ENCODE assay signal across 13 mouse cellular contexts in genomic region chr10:108190626-108191025, GRCm38 (mm10). TPM values are rescaled to one million over a fixed set of nuclear protein-coding genes. Genes with fewer than 3 reads are reported as not detected.
DNase-seq lines count a peak whose midpoint lies in the region; ATAC-seq and TF ChIP-seq lines count a peak whose summit lies in the region.
"Had no signal": no experiment of that assay in that cellular context is flagged by ENCODE, and none has a peak within 500 bp of the region (broad histone marks: within the 10 kb centered on the region; RNA-seq: fewer than 3 reads in every experiment).

No protein-coding gene starts in this region.

- no peaks in the 10 kb centered on the region for H3K36me3 ChIP-seq in heart, postnatal 0 days (replicated peaks; ENCODE audit: control insufficient read depth, insufficient read depth, low read length)
- H3K36me3 ChIP-seq: heart, embryonic 10.5 days; limb, embryonic 12.5 days; stomach, embryonic 15.5 days had no signal

- no peak overlapping the region for H3K4me3 ChIP-seq in heart, postnatal 0 days (ENCODE audit: low read depth, low read length)
- no peak overlapping the region for H3K4me3 ChIP-seq in lung, adult 2 months (replicated peaks; ENCODE audit: extremely low read depth, low read depth, low read length)
- H3K4me3 ChIP-seq: heart, embryonic 10.5 days; hindbrain, embryonic 12.5 days; limb, embryonic 12.5 days; stomach, embryonic 15.5 days had no signal

- no peak overlapping the region for H3K4me2 ChIP-seq in heart, postnatal 0 days (ENCODE audit: low read depth, low read length)
- H3K4me2 ChIP-seq: hindbrain, embryonic 12.5 days; limb, embryonic 12.5 days; stomach, embryonic 15.5 days had no signal

- no peaks in the 10 kb centered on the region for H3K9me3 ChIP-seq in heart, postnatal 0 days (replicated peaks; ENCODE audit: control insufficient read depth, low read length)
- H3K9me3 ChIP-seq: heart, embryonic 10.5 days; hindbrain, embryonic 12.5 days; limb, embryonic 12.5 days; stomach, embryonic 15.5 days had no signal

- H3K9ac ChIP-seq in heart, postnatal 0 days (replicated peaks; ENCODE audit: low read depth, low read length), result no peak overlapping the region
- H3K9ac ChIP-seq: hindbrain, embryonic 12.5 days; limb, embryonic 12.5 days; stomach, embryonic 15.5 days had no signal

- H3K27me3 ChIP-seq in heart, postnatal 0 days (ENCODE audit: control insufficient read depth, insufficient read depth, low read length), result no peaks in the 10 kb centered on the region
- H3K27me3 ChIP-seq: hindbrain, embryonic 12.5 days; limb, embryonic 12.5 days; stomach, embryonic 15.5 days had no signal

- no peak for TF ChIP-seq EP300 in heart, postnatal 0 days (IDR thresholded peaks at IDR 0.05; ENCODE audit: low read depth)

- peak; percentile 53 for TF ChIP-seq CTCF in heart, postnatal 0 days (IDR thresholded peaks at IDR 0.05; ENCODE audit: low read depth)
- TF ChIP-seq CTCF in lung, adult 2 months (IDR thresholded peaks at IDR 0.05; ENCODE audit: insufficient read depth, low read length), result no peak

- no peak; the same call in 1 of the 2 replicates for ATAC-seq in heart, postnatal 0 days (ENCODE audit: insufficient read depth, low read depth)
- peak; percentile 40; the same call in 1 of the 2 replicates for ATAC-seq in megakaryocyte progenitor cell, adult 5-6 weeks (replicated peaks; ENCODE audit: poor library complexity)
- ATAC-seq: midbrain, embryonic 16.5 days had no signal

- H3K4me1 ChIP-seq in heart, postnatal 0 days (ENCODE audit: control insufficient read depth, insufficient read depth), result peaks cover 14% of the 10 kb centered on the region
- peaks cover 20% of the 10 kb centered on the region for H3K4me1 ChIP-seq in lung, adult 2 months (ENCODE audit: control insufficient read depth, insufficient read depth, low read length)
- H3K4me1 ChIP-seq: stomach, embryonic 15.5 days had no signal

- DNase-seq in heart, postnatal 0 days (ENCODE audit: low spot score), result peak; percentile 56
- no peak for DNase-seq in heart, adult 8-10 months (ENCODE audit: low spot score)
- peak; percentile 22 for DNase-seq in lung, postnatal 10 days
- no peak for DNase-seq in lung, adult 2 months
- peak; percentile 49 for DNase-seq in NIH3T3 (ENCODE audit: low read depth)
- no peak for DNase-seq in adrenal gland, postnatal 4 days (ENCODE audit: low spot score in 2 of 2)
- no peak for DNase-seq in spleen, postnatal 36 days (ENCODE audit: low spot score in 2 of 2)

- TF ChIP-seq POLR2A in lung, adult 2 months (IDR thresholded peaks at IDR 0.05; ENCODE audit: borderline replicate concordance, extremely low read depth, low read depth, low read length), result no peak

- no peak overlapping the region for H3K27ac ChIP-seq in heart, postnatal 0 days (ENCODE audit: low read depth)
- H3K27ac ChIP-seq: heart, embryonic 10.5 days; hindbrain, embryonic 12.5 days; limb, embryonic 12.5 days had no signal

RNA-seq across cellular contexts. Expression of gene Ppp1r12a, which starts 28.6 kb away (rescaled TPM):
- 87.8 and 92.5 TPM in 2 replicates for total RNA-seq in heart, postnatal 0 days (2014; rRNA removed; ENCODE audit: low replicate concordance)
- 68.0 and 78.1 TPM in 2 replicates for polyA plus RNA-seq in heart, postnatal 0 days (2015; fragmentation: Nextera tagmentation; extraction: Ambion mirVana)
- total RNA-seq in heart, adult 8-10 months (2022), result 10 to 100 TPM; 53.4 to 61.5 (median 57.1) TPM
- polyA plus RNA-seq in lung, adult 2 months (2012; rRNA removed), result 21.1 and 32.9 TPM in 2 replicates
- total RNA-seq in megakaryocyte progenitor cell, adult 5-6 weeks (2015), result 101 and 106 TPM in 2 replicates
- 137 and 172 TPM in 2 replicates for total RNA-seq in megakaryocyte progenitor cell, adult 5-6 weeks (2017)
- 100 to 1,000 TPM; 112 to 122 TPM for total RNA-seq in adrenal gland, postnatal 4 days (2021)

Comparison
In these comparisons a context has a peak if more than half of its experiments do, and no peak if none do; other contexts are left out.
1. DNase-seq: peak in heart, postnatal 0 days (single experiment), lung, postnatal 10 days (single experiment) and NIH3T3 (single experiment); none in heart, adult 8-10 months (single experiment), lung, adult 2 months (single experiment), adrenal gland, postnatal 4 days (0 of 2) and spleen, postnatal 36 days (0 of 2).